Mouse (Mus musculus) hindbrain, postnatal 0 days (tissue): ENCODE data around the gene Pak6. TPM values are rescaled to one million over a fixed set of nuclear protein-coding genes. Genes with fewer than 3 reads are reported as not detected.
A peak's percentile ranks its signal among the peaks of the same experiment; 100 is the strongest.

Experiments used
- ATAC-seq: fragments of 200-750 bp; cut with Nextera tagmentation; 2 replicates; pipeline ENCODE4 v1.8.0; 2017; ENCODE audit warnings: mild to moderate bottlenecking, moderate TSS enrichment, moderate library complexity
- DNase-seq: peaks from one replicate; pipeline ENCODE4 v3.0.0-alpha.2; 2015; ENCODE audit warnings: low spot score
- H3K27ac ChIP-seq: fragments of 300-500 bp; sonication (generic); 2 replicates; pipeline ENCODE4 v1.5.1; 2014; ENCODE audit warnings: mild to moderate bottlenecking
- H3K27me3 ChIP-seq: fragments of 300-500 bp; sonication (generic); 2 replicates; pipeline ENCODE4 v1.6.1; 2014; ENCODE audit warnings: low read length, mixed read lengths; ENCODE audit not compliant: insufficient read depth
- H3K36me3 ChIP-seq: fragments of 300-500 bp; sonication (generic); 2 replicates; pipeline ENCODE4 v1.6.1; 2014; ENCODE audit warnings: low read length, mixed read lengths; ENCODE audit not compliant: insufficient read depth
- H3K4me1 ChIP-seq: fragments of 300-500 bp; sonication (generic); 2 replicates; pipeline ENCODE4 v1.6.1; 2014; ENCODE audit warnings: antibody characterized with exemption, low read length, mixed read lengths; ENCODE audit not compliant: insufficient read depth
- H3K4me2 ChIP-seq: fragments of 300-500 bp; sonication (generic); 2 replicates; pipeline ENCODE4 v1.6.1; 2014; ENCODE audit warnings: low read depth, mild to moderate bottlenecking, low read length, moderate library complexity, mixed read lengths
- H3K4me3 ChIP-seq: fragments of 300-500 bp; sonication (generic); 2 replicates; pipeline ENCODE4 v1.5.1; 2014; ENCODE audit warnings: low read length
- H3K9ac ChIP-seq: fragments of 300-500 bp; sonication (generic); replicated peaks from 2 replicates; pipeline ENCODE4 v1.6.1; 2014; ENCODE audit warnings: mild to moderate bottlenecking, low read length, moderate library complexity, mixed read lengths
- H3K9me3 ChIP-seq: fragments of 300-500 bp; sonication (generic); 2 replicates; pipeline ENCODE4 v1.6.1; 2016; ENCODE audit warnings: low read length, mixed read lengths
- CTCF ChIP-seq: IDR thresholded peaks from 2 replicates; pipeline ENCODE4 v1.5.1; 2016; ENCODE audit warnings: antibody characterized with exemption, control low read depth, low read depth
- WGBS: fragments of 180-500 bp; shearing (Covaris S2); extraction: QIAGEN DNeasy Blood & Tissue Kit; methylation state at CpG from one replicate; pipeline ENCODE4 v1.1.7; 2014; 5-methylcytosine and 5-hydroxymethylcytosine counted together
- polyA plus RNA-seq: library from polyadenylated mRNA; unstranded; fragments of >200 nt; fragmentation: Nextera tagmentation; extraction: Ambion mirVana; gene quantifications from 2 replicates; pipeline ENCODE4 v1.2.1, GENCODE M21; 2015
- total RNA-seq: library from RNA; depleted of rRNA; stranded (reverse); fragments of >200 nt; gene quantifications from 2 replicates; pipeline ENCODE4 v1.2.3, GENCODE M21; 2014; rRNA removed

Pak6 gene
- total RNA-seq (74.6 and 79.0 TPM in 2 replicates), polyA plus RNA-seq (36.5 and 40.8 TPM in 2 replicates)

DNA sequence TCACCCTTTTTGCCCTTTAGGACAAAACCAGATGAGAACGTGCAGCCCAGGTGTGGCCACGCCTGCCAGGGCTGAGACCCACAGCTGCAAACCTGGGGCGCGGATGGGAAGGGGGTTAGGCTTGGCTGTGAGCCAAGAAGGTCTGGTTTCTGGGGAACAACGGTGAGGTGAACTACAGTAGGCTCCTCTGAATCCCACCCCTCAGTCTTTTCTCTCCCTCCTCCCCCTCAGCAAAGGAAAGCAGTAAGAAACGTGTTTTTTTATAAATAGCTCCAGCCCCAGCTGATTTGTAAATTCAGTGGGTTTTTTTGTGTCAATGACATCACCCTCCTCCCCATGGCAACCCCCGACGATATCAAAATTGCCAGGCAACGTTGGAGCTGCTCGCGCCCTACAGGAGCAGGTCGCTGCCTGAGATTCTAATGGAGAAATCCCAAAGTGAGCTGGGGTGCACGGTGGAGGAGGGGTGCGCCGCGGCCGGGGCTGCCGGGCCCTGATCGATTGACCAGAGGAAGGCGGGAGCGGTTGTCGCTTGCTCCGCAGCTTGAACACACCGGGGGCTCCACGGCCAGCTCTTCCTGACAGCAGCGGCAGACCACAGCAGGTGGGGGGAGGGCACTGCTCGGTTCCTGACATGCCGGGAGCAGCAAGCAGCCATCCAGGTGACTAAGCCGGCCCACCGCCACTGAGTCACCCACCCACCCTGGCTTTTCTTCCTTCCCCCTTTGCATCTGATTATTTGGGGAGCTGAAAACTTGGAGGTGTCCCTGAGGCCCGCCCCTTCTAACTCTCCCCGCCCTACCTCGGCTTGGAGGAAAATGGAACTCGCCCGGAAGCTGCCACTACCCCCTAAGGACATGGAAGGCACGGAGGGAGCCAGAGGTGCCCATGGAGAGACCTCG lies at the start of gene Pak6:
Gene Pak6, plus strand, starts transcription at position 402 of the 902 bp plus-strand sequence.
- H3K27me3 ChIP-seq: no peaks in the 10 kb centered on the region
- peak within 1 kb of the TSS; percentile 52 for H3K4me3 ChIP-seq
- WGBS: 2% methylated on average over 37 of the region's 37 CpGs
- peaks cover 19% of the 10 kb centered on the region for H3K4me1 ChIP-seq
- ATAC-seq (peak; percentile 65), DNase-seq (peak; percentile 68)
- no peaks in the 10 kb centered on the region for H3K36me3 ChIP-seq
- H3K9ac ChIP-seq: peak within 1 kb of the TSS; percentile 63
- TF ChIP-seq CTCF: no peak
- peak within 1 kb of the TSS; percentile 80 for H3K27ac ChIP-seq
- H3K4me2 ChIP-seq: peak within 1 kb of the TSS; percentile 86
- no peaks in the 10 kb centered on the region for H3K9me3 ChIP-seq

DNA sequence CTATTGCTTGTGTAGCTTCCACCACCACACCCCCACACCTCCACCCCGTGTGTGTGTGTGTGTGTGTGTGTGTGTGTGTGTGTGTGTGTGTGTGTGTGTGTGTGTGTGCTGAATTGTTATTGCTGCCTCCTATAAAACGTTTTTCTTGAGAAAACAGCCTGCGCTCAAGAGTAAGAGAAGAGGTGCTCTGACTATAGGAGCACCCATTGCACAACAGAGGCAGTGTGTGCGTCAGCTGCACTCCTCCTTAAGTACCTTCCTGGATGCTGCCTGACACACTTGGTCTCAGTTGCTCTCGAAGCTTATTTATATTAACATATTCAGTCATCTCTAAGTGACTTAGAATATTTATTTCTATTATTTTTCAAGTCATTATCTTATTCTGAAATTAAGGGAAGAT lies 45.1 kb upstream of the Pak6 start:
- H3K9me3 ChIP-seq: no peaks in the 10 kb centered on the region
- DNase-seq (no peak), ATAC-seq (no peak)
- no peaks in the 10 kb centered on the region for H3K4me1 ChIP-seq
- no peak overlapping the region for H3K9ac ChIP-seq
- H3K27ac ChIP-seq: no peak overlapping the region
- H3K4me2 ChIP-seq: no peak overlapping the region
- H3K4me3 ChIP-seq: no peak overlapping the region
- TF ChIP-seq CTCF: no peak
- 90% methylated on average over 5 of the region's 5 CpGs for WGBS
- no peaks in the 10 kb centered on the region for H3K36me3 ChIP-seq
- H3K27me3 ChIP-seq: no peaks in the 10 kb centered on the region

DNA sequence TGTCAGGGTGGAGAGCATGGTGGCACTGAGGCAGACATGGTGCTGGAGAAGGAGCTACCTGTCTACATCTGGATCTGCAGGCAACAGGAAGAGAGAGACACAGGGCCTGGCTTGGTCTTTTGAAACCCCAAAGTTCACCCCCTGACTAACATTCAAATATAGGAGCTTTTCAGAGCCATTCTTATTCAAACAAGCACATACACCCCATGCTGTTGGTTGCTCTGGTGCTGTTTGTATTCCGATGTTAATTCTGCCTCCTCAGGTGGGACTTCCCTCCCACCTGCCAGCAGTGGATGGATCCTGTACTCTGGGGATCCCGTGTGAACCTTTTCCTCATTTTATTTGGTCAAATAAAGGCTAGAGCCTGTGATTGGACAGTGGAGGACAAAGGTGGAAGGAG lies 43.0 kb upstream of the Pak6 start:
- Histone ChIP-seq H3K9ac (no peak overlapping the region), H3K27me3 (no peaks in the 10 kb centered on the region), H3K4me3 (no peak overlapping the region), H3K9me3 (no peaks in the 10 kb centered on the region), H3K4me2 (no peak overlapping the region), H3K27ac (no peak overlapping the region), H3K36me3 (no peaks in the 10 kb centered on the region), H3K4me1 (no peaks in the 10 kb centered on the region)
- 63% methylated on average over 2 of the region's 2 CpGs for WGBS
- DNase-seq (no peak), ATAC-seq (no peak)
- no peak for TF ChIP-seq CTCF

DNA sequence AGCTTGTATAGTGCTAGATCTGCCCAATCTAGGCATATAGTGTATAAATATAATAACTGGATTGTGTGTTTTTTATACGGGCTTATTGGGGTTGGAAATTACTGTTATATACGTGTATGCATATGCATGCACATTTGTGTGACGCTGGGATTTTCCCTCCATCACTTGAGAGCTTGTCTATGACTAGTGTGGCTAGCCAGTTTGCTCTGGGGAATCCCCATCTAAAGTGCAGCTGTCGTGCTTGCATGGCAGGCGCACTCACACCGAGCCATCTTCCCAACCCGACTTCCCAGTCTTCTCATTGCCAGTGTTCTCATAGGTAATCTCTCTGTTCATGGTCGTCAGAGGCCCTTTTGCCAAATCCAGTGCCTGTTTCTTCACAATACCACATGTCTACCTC lies 42.5 kb upstream of the Pak6 start:
- WGBS: 84% methylated on average over 8 of the region's 8 CpGs
- no peak overlapping the region for H3K4me2 ChIP-seq

DNA sequence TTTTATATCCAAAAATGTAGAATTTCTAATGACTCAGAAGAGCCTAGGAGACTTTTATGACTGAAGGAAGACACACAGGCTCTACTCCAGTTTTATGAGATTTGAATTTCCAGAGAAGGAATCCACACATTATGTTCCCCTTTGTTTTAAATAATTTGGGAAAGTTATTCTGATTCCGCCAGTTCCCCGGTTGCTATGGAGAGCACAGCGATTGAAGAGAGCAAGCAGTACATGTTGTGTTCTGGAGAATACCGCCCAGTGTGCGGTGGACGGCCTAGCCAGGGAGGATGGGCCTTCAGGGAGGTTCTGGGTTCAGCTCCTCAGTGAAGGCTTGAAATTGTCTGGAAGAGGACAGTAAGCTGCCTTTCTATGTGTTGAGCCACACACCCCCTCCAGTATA lies 33.8 kb upstream of the Pak6 start:
- Histone ChIP-seq H3K27me3 (no peaks in the 10 kb centered on the region), H3K36me3 (no peaks in the 10 kb centered on the region), H3K4me3 (no peak overlapping the region), H3K9me3 (no peaks in the 10 kb centered on the region), H3K9ac (no peak overlapping the region), H3K27ac (no peak overlapping the region), H3K4me2 (no peak overlapping the region), H3K4me1 (no peaks in the 10 kb centered on the region)
- DNase-seq (no peak), ATAC-seq (no peak)
- WGBS: 72% methylated on average over 6 of the region's 6 CpGs
- TF ChIP-seq CTCF: no peak

More for the DNA sequence above, 42.5 kb upstream of the Pak6 start:
- no peak overlapping the region for H3K9ac ChIP-seq
- H3K4me1 ChIP-seq: no peaks in the 10 kb centered on the region
- no peak overlapping the region for H3K27ac ChIP-seq
- no peaks in the 10 kb centered on the region for H3K27me3 ChIP-seq
- no peak for TF ChIP-seq CTCF
- no peak for DNase-seq
- H3K4me3 ChIP-seq: no peak overlapping the region
- H3K9me3 ChIP-seq: no peaks in the 10 kb centered on the region
- ATAC-seq: no peak
- no peaks in the 10 kb centered on the region for H3K36me3 ChIP-seq

DNA sequence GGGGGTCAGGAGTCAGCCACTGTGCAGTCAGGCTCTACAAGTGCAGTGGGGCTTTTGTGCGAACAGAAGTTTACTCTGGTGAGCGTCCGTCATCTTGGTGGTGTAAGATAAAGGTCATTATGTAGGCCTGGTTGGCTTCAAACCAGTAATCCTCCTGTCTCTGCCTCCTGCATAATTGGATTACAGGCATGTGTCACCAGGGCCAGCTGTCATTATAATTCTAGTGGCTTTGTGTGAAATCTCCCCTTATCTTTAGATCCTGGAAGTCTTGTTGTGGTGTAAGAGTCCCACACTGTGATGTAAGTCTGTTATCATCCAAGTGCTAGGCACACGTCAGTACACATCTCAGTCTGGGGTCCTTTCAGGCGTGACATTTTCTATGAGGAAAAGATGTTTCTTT lies 29.7 kb upstream of the Pak6 start:
- ATAC-seq (peak; percentile 45; the same call in 1 of the 2 replicates), DNase-seq (peak; percentile 36)
- Histone ChIP-seq H3K4me2 (no peak overlapping the region), H3K27me3 (no peaks in the 10 kb centered on the region), H3K9me3 (no peaks in the 10 kb centered on the region), H3K9ac (no peak overlapping the region), H3K4me3 (no peak overlapping the region), H3K27ac (no peak overlapping the region), H3K4me1 (no peaks in the 10 kb centered on the region), H3K36me3 (no peaks in the 10 kb centered on the region)
- TF ChIP-seq CTCF: no peak
- 75% methylated on average over 5 of the region's 5 CpGs for WGBS

DNA sequence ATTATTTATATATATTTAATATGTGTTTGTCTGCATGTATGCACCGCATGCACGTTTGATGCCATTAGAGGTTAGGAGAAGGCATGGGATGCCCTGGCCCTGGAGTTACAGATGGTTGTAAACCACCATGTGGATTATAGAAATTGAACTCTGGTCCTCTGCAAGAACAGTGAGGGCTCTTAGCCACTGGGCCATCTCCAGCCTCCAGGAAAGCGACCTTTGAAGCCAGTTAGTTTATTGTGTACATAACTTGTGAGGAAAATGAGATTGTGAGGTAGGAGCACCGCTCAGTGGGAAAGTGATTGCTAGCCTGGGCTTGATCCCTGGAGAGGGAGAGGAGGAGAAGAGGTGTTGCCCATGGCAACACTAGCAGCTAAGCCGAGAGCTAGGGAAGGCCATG lies 25.8 kb upstream of the Pak6 start:
- no peak for DNase-seq
- Histone ChIP-seq H3K4me2 (no peak overlapping the region), H3K9ac (no peak overlapping the region), H3K9me3 (no peaks in the 10 kb centered on the region), H3K27me3 (no peaks in the 10 kb centered on the region), H3K36me3 (no peaks in the 10 kb centered on the region; the same call in 1 of the 2 replicates), H3K4me1 (no peaks in the 10 kb centered on the region), H3K27ac (no peak overlapping the region), H3K4me3 (no peak overlapping the region)
- no peak for TF ChIP-seq CTCF
- WGBS: 74% methylated on average over 5 of the region's 5 CpGs
- no peak for ATAC-seq
